Mouse (Mus musculus) adrenal gland (tissue): Measurements from ENCODE around the gene Arl15.
"Not testable (repeated sequence)": the region's sequence is repeated elsewhere in the genome, so short reads cannot be mapped to it uniquely, and the experiment has no call there.

ENCODE experiments used
- intact Hi-C: fragments of 180-260 bp; cut with DNase I; formaldehyde crosslinking; loops from one replicate; pipeline ENCODE4 v1.15.1; 2025
- long read RNA-seq, 2 experiments: library from polyadenylated mRNA; unstranded; transcript quantifications; one replicate each; pipeline ENCODE4 v2.0.0; 2020; ENCODE audit warnings: borderline replicate concordance in 1 of 2; ENCODE audit not compliant: insufficient replicate concordance in 1 of 2

Arl15 gene
- long read RNA-seq, experiment 1, partial matches to known transcripts, result 9 of 15 reads
- long read RNA-seq, experiment 1, other reads (novel, unspliced or antisense), result 6 of 15 reads
- long read RNA-seq, experiment 2, partial matches to known transcripts, result 10 of 15 reads
- long read RNA-seq, experiment 2, other reads (novel, unspliced or antisense), result 4 of 15 reads

DNA sequence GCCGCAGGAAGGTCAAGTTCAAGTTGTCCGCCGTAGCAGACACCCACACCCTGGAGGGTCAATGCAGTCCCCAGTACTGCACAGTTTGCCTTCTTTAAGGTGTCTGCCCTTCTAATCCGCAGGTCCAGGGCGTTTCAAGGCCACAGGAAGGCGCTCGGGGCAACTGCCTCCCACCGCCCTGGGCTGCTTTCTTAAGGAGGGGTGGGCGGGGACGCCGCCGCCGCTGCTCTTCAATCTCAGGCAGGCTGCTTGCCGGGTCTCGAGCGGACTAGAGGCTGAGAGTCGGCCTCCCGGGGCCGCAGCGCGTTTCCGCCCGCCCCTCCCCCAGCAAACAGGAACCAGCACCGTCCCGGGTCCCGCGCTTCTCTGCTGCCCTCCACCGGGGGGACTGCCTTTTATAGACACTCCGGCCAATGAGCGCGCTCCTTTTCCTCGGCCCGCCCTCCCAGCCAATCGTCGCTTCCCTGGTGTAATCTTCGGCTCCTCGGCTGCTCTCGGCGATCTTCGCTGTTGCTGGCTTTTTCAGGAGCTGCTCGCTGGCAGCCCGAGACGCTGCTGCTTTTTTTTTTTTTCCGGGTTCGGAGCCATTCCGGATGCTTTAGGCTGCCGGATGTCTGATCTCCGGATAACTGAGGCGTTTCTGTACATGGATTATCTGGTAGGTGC lies at the start of gene Arl15:
Gene Arl15, plus strand, starts transcription at position 467 of the 666 bp plus-strand sequence.
- intact Hi-C loops, result loop anchor here (1.0 kb wide), 1 partner anchor 71 kb away; no protein-coding TSS in a partner anchor

DNA sequence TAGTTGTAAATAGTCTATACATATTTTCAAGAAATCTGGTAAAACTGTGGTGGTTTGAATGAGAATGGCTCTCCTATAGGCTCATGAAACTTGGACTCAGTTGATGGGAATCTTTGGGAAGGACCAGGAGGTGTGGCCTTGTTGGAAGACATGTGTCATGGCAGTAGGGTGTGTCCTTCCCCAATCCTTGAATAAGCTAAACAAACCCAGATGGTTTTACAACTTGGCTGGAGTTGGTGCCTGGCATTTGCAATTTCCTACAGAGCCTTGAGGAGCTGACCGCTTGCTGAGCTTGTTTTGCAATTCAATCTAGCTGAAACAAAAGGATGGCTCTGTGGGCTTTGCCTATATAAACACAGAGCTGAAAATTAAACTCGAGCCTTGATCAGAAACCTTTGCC lies 49.0 kb upstream of the Arl15 start:
- intact Hi-C loops, result no loop called here

DNA sequence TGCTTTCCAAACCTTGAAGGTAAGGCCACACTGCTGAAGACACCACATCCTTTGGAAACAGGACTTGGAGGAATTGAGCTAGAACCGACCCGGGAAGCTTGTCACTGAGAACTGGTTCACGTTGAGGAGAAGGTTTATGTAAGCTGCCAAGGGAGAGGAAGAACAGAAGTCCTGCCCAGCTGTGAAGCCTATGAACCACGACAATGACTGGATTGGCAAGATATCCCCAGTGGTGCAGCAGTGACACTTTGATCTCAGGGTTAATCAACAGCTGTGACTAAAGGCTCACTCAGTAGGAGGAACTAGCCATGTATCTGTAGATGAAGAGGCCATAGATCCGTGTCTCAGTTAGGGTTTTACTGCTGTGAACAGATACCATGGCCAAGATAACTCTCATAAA lies 43.5 kb upstream of the Arl15 start:
- intact Hi-C loops, result no loop called here

DNA sequence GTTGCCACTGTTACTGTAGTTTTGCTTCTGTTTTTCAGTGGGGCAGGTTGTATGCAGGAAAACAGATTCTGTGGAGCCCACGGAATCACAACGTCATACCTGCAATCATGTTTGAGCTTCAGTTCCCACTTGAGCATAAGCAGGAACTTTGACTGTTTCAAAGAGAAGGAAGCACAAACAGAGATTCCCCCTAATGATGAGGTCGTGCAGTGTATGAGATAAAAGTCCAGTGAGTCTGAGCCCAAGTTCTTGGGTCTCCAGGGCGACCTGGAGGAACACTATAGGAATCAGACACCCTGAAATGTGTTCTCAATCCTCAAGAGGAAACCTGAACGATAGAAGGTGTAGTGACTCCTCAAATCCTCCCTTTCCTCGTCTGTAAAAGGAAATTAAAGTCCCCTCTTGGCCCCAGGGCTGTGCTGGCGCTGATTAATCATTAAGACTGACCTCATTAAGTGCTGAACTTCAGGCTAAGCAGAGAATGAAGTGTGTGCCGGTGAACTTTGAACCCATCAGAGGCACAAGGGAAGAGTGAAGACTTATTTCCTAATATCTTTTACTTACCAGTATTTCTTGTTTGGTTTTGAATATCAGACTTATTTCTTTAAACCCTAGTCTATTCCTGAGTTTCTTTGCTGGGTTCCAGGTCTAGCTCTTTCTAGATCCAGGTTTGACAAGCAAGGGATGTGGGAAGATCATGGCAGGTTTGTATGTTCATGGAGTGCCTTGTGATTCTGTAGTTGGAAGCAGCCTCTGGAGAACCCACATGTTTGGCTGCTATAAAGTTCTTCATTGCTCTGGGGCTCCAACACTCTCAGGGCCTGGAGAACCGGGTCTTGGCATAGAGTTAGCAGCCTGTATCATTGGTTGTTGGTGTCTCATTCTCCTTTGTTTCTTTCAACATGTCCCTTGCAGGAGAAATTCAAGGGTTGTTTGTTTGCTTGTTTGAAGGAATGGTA lies 39.3 kb upstream of the Arl15 start:
- intact Hi-C loops, result no loop called here

DNA sequence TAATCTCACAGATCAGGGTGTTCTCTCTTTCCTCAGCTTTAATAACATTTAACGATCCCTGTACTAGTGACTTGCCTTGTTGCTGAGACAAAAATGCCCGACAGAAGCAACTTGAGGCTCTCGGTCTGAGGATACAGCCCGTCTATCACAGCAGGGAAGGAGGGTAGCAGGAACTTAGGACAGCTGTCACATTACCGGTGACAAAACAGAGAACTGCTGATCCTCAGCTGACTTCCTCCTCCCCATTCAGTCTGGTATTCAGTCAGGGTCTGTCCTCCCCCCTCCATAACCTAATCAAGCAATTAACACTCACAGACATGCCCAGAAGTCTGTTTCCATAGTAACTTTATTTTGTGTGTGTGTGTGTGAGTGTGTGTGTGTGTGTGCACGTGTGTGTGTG lies 38.5 kb upstream of the Arl15 start:
- intact Hi-C loops, result no loop called here

DNA sequence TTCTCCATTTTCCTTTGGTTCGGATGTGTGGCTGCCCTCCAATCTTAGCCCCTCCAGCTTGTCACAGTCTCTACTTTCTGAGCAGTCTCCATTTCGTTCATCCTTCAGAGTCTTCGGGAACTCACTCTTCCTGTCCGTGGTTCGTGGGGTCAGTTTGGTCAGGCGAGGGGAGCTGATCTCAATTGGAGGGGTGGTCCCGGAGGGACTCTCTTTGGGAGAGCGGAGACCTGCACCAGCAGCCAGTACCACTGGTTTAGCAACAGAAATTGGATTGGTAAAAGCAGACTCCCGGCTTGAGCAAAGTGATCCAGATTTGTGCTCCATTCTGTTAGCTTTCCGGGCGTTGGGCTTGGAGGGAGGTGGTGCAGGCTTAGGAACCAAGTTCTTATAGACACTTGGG lies 32.6 kb upstream of the Arl15 start:
- intact Hi-C loops, result no loop called here

DNA sequence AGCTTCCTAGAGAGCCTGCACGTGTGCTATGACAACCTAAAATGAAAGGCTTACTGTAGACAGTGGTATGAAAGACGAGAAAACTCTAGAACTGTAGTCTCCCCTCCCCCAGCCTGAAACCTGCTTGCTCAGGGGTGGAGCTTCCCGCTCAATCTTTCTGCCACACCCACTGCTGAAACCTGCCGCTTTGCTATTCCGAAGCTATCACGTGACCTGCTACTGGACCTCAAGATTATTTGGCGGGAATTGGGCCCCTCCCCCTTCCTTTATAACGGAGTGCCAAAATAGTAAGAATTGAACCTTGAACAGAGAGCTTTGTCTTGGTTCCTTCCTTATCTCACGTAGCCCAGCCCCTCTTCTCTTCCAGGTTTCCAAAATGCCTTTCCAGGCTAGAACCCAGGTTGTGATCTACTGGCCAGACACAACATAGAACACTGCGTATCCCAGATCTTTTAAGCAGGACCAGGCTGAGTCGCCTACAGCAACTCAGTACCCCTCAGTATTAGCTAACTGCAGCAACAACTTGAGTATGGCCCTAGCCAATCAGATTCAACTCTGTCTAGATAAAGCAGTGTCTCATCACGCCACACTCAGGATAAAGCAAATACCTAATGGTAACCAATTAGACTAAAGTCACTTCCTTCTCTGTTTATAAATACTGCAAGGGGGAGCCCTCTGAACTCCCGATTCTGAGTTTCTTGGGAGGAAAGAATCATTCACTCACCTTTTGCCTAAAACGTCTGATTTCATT lies 31.4 kb upstream of the Arl15 start:
- intact Hi-C loops, result no loop called here

DNA sequence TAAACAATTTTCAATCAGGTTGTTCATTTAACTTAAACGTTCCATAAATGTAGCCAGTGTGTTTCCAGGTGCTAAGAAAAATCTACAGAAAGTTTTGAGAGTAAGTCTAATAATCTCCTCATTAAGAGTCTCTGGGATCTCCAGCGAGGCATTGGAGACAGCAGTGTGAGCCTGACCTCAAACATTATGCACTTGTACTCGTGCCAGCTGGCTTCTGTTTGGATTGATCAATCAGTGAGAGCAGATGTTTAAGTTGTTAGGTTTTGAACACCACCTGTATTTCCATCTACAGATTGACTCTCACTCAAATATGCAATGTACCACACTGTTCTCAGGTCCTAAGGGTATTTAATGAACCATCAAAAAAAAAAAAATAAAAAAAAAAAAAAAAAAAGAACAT lies 28.9 kb upstream of the Arl15 start:
- intact Hi-C loops, result no loop called here

DNA sequence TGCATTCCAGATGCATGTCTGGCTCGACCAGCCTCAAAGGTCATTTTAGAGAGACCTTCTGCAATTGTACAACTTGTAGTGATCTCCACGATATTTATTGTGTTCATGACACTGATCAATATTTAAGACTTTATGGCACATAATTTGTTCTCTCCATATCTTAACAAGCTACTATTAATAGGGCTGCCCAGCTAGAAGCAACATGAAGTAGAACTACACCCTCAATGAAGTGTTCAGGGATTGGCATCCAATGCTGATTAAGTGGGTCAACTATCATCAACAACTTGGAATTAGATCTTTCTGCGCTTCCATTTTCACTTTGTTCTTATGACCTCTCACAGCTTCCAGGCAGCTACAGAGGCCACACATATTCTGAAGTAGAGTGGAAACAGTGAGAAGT lies 24.5 kb upstream of the Arl15 start:
- intact Hi-C loops, result no loop called here

DNA sequence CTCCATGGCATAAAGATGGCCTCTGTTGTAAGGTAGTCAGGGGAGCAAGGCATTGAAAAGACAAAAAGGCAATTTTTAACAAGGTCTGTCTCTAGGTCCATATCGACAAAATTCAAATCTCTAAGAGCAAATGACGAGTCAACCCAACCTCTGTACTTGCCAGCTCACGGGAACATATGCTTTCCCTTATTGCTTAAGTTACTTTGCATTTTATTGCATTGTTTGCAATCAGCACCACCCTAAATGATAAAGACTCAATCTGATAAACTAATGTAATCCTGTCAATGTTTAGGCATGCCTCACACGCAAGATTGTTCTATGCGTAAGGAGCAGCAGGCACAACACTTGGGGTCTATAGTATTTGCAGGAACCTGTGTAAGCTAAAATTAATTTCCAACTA lies 24.0 kb upstream of the Arl15 start:
- intact Hi-C loops, result no loop called here

DNA sequence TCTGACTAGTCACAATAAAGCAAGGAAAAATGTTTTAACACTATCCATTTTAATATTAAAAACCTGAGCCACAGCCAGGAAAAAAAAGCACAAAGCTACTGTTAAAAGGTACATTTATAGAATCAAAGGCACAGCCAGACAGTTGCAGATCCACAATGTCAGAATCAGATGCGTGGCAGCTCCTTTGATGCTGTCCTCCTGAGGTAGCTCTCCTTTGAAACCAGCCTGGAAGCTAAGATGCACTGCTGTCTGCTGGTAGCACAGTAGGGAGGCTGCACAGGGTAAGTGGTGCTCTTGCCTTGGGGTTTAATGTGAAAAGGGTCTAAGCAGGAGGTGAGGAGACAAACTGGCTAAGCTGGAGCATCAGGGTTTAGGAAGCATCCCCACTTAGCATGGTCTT lies 23.0 kb upstream of the Arl15 start:
- intact Hi-C loops, result no loop called here

DNA sequence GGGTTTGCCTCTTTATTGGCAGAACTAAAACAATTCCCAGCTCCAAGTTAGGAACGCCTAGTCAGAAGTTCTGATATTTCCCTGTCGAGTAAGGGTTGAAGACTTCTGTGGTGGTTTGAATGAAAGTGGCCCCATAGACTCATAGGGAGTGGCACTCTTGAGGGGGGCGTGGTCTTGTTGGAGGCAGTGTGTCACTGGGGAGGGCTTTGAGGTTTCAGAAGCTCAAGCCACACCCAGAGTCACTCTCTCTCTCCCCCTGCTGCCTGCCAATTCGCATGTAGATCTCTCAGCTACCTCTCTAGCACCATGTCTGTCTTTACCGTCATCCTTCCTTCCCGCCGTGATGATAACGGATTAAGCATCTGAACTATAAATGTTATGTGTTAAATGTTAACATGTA lies 19.5 kb upstream of the Arl15 start:
- intact Hi-C loops, result no loop called here

DNA sequence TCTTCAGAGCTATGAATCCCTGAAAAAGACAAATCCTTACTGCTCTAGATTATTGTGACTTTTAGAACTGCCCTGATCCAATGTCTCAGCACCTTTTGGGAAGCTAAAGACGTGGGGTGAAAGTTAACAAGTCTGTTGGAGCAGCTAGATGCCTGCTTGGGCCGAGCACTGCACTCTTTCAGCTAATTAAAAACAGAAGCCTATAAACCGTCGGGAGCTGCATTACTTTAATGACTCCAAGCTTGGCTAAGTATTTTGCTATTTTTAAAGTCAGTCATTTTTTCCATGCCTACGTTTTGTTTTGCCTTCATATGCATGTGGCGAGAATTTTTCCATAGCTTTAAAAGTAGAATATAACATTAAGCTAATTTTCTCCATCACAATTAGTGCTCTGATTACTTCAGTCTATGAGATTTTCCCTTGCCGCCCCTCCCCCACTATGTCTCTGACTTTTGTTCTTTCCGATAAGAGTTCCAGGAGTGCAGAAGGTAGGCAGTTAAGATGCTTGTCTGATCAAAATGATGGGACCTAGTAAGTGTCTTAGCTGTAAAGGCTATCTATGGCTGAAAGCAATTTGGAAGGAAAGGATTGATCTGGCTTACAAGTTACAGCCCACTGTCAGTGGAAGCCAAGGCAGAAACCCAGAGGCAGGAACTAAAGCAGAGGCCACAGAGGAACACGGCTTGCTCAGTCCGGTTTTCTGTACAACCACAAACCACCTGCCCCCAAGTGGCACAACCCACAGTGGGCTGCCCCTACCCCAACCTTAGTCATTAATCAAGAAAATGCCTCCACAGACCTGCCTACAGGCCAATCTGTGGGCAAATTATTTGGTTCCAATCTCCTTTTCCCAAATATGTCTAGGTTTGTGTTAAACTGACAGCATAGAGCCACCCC lies 18.8 kb upstream of the Arl15 start:
- intact Hi-C loops, result no loop called here

DNA sequence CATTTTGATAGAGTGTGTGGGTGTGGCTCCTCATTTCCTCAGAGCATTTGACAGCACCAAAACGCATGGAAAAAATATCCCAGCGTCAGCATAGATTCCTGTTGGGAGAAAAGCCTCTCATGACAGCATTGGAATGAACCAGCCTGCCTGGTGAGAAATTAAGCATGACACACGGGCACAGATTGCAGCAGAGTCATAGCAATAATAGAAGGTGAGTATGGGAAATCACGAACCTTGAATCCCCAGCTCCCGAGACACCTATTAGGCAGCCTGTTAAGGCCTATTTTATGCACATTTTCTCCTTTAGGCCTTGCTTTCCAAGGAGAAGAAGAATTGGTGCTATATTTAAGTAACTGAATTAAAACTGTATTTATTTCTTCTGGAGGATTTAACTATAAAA lies 8.5 kb upstream of the Arl15 start:
- intact Hi-C loops, result no loop called here

DNA sequence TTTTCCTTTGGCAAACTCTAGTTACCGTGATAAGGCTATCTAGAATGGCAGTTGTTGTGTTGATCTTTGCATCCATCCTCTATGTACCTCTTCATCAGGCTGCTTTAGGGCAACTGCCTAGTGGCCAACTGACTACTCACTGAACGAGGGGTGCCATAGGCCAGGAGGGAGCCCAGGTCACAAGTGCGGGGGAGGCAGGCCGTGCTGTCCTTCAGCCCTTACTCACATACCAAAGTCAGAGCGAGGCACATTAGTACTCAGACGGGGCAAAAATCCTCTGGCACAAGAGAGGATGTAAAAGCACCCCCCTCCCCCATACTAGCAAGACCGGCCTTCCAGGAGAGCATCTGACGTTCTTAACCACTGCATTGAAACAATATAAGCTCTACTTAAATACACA lies 7.2 kb upstream of the Arl15 start:
- intact Hi-C loops, result no loop called here

DNA sequence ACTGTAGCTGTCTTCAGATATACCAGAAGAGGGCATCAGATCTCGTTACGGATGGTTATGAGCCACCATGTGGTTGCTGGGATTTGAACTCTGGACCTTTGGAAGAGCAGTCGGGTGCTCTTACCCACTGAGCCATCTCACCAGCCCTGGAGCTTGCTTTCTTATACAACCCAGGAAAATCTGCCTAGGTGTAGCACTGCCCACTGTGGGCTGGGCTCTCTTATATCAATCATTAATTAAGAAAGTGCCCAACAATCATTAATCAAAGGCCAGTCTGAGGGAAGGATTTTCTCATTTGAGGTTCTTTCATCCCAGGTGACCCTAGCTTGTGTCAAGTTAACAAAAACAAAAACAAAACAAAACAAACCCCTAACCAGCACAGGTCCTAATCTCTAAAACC lies 4.3 kb upstream of the Arl15 start:
- intact Hi-C loops, result not testable (repeated sequence)

DNA sequence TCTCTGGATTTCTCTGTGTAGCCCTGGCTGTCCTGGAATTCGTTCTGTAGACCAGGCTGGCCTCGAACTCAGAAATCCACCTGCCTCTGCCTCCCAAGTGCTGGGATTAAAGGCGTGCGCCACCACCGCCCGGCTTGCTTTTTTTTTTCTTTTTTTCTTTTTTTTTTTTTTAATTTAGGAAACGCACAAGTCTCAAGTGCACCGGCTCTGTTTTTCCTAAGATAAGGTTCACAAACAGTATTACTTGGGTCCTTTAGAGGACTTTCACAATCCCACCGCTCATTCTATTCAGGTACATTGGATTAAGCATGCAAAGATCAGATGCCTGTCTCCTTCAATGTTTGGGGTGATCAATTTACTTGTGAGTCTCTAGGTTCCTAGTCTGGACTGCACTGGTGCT lies 668 bp upstream of the Arl15 start:
- intact Hi-C loops, result loop anchor here (1.0 kb wide), 1 partner anchor 72 kb away; no protein-coding TSS in a partner anchor

DNA sequence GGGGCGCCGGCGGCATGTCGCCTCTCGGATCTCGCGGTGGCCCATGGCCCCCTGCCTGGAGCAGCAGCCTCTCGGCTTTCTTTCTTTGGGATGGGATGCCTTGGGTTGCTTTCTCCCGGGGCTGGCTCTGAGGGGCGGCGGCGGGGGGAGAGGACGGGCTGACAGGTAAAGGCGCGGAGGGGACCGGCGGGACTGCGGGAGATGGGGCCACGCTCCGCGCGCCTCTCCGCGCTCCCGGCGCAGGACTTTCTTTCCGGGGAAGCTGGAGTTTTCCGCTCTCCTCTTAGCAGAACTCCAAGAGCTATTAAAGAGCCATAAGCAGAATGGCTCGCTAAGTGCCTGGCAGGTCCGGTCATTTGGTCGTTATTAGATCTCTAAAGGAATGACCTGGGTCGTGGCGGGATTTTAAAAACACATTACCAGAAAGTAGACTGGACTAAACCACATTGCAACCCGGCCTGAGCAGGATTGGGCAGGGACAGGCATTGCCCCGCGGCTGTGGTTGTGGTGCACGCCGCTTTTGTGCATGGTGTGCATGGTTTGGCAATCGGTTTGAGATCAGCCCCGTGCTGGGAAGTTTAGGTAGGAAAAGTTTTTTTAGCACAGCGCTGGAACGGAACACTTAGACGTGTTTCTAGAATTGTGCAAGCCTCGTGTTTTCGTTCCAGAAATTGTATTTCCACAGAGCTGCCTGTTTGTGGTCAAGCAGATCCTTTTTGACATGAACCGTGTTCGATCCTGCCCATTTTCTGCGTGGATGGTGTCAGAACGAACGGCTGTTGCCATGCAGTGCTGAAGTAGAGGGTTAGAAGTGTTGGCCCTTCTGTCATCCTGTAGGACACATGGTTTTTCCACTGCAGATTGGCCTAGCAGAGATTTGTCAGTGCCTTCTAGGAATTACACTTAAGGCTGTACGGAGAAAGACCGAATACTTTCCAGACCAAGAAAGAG lies 675 bp downstream of the Arl15 start:
- intact Hi-C loops, result loop anchor here (1.0 to 5.0 kb wide), 2 partner anchors 70 to 103 kb away; no protein-coding TSS in a partner anchor

DNA sequence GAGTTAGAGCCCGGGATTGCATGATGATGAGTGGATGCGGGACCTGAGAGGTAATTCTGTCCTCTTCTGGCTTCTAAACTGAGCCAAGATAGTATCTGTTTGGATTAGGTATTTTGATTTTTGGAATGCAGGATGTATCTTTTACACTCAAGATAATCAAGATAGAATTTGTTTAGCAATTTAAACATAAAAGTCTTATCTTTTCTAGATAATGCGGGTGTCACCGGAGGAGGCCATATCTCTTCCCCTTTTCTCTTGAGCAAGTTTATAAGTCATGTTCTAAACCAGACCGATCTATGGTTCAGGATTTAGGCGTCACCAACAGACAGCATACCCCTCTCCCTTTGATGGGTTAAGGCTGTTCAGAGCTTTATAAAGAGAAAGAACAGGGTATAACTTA lies 3.1 kb downstream of the Arl15 start:
- intact Hi-C loops, result loop anchor here (5.0 kb wide), 1 partner anchor 105 kb away; no protein-coding TSS in a partner anchor
